Mouse (Mus musculus): ENCODE data around the gene March10. TPM values are rescaled to one million over a fixed set of nuclear protein-coding genes. Genes with fewer than 3 reads are reported as not detected.

The March10 gene
- polyA plus RNA-seq, 1 experiment from 2014 or later: not detected

DNA sequence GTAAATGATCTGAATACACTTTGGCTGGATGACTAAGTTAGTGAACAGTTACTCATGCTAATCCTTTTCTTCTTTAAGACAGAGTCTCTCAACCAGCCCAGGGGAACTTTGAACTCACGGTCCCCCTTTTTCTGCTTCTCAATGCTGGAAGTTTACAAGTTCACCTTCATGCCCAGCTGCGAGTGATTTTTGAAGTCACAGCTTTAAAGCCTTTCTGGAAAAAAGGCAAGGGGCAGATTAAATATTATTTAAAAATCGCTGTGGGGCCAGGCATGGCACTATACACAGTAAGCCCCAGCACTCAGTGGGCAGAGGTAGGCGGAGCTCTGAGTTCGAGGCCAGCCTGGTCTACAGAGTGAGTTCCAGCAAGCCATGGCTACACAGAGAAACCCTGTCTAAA lies 10.3 kb downstream of the March10 start:
- Histone ChIP-seq H3K4me2 (ENCODE audit: low read depth, severe bottlenecking) (no peak overlapping the region), H3K4me1 (ENCODE audit: control insufficient read depth, insufficient read depth, low read length) (no peaks in the 10 kb centered on the region), H3K27ac (replicated peaks; ENCODE audit: low read depth, low read length) (no peak overlapping the region), H3K27me3 (ENCODE audit: control insufficient read depth, insufficient read depth, low read length) (no peaks in the 10 kb centered on the region), H3K36me3 (ENCODE audit: control insufficient read depth, insufficient read depth, low read length) (no peaks in the 10 kb centered on the region), H3K9me3 (ENCODE audit: control insufficient read depth, low read length) (no peaks in the 10 kb centered on the region), H3K9ac (ENCODE audit: low read length) (no peak overlapping the region), H3K4me3 (ENCODE audit: low read depth, low read length) (no peak overlapping the region)
- no peak for ATAC-seq (ENCODE audit: insufficient number of reproducible peaks, low FRiP score, low TSS enrichment, low read depth)
- DNase-seq (ENCODE audit: low spot score): no peak
- WGBS: 84% methylated on average over 5 of the region's 5 CpGs

GRCm38 (mm10) chr11:105445741-105446140 lies 10.8 kb downstream of the March10 start:
- H3K4me2 ChIP-seq (ENCODE audit: low read depth, severe bottlenecking): no peak overlapping the region
- no peak for ATAC-seq (ENCODE audit: insufficient number of reproducible peaks, low FRiP score, low TSS enrichment, low read depth)
- no peak overlapping the region for H3K27ac ChIP-seq (replicated peaks; ENCODE audit: low read depth, low read length)
- no peak overlapping the region for H3K4me3 ChIP-seq (ENCODE audit: low read depth, low read length)
- no peaks in the 10 kb centered on the region for H3K4me1 ChIP-seq (ENCODE audit: control insufficient read depth, insufficient read depth, low read length)
- no peaks in the 10 kb centered on the region for H3K27me3 ChIP-seq (ENCODE audit: control insufficient read depth, insufficient read depth, low read length)
- no peaks in the 10 kb centered on the region for H3K9me3 ChIP-seq (ENCODE audit: control insufficient read depth, low read length)
- no peak for DNase-seq (ENCODE audit: low spot score)
- no peak overlapping the region for H3K9ac ChIP-seq (ENCODE audit: low read length)
- no peaks in the 10 kb centered on the region for H3K36me3 ChIP-seq (ENCODE audit: control insufficient read depth, insufficient read depth, low read length)
- 79% methylated on average over 5 of the region's 5 CpGs for WGBS

DNA sequence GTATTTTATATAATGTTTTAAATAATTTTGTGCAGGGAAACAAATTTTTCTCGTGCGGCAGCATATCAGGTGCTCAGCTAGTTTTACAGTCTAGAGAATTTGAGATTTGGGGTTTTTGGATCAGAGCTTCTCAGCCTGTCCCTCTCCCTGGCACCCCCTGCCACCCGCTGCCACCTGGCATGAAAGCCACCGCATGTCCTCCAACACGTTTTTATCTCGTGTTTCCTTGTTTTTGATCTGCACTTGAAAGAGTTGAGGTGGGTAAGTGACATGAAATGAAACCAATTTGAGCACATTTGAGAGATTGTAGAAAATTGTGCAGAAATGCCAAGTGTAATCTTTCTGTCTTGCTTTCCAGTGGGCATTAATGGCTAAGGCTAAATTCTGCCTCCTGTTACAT lies 11.6 kb downstream of the March10 start:
- Histone ChIP-seq H3K36me3 (ENCODE audit: control insufficient read depth, insufficient read depth, low read length) (no peaks in the 10 kb centered on the region), H3K4me1 (ENCODE audit: control insufficient read depth, insufficient read depth, low read length) (no peaks in the 10 kb centered on the region), H3K4me2 (ENCODE audit: low read depth, severe bottlenecking) (no peak overlapping the region), H3K9me3 (ENCODE audit: control insufficient read depth, low read length) (no peaks in the 10 kb centered on the region), H3K27me3 (ENCODE audit: control insufficient read depth, insufficient read depth, low read length) (no peaks in the 10 kb centered on the region), H3K4me3 (ENCODE audit: low read depth, low read length) (no peak overlapping the region), H3K27ac (replicated peaks; ENCODE audit: low read depth, low read length) (no peak overlapping the region), H3K9ac (ENCODE audit: low read length) (no peak overlapping the region)
- 72% methylated on average over 6 of the region's 6 CpGs for WGBS
- DNase-seq (ENCODE audit: low spot score) (no peak), ATAC-seq (ENCODE audit: insufficient number of reproducible peaks, low FRiP score, low TSS enrichment, low read depth) (no peak)

GRCm38 (mm10) chr11:105443505-105443904 lies 13.0 kb downstream of the March10 start:
- H3K27me3 ChIP-seq (ENCODE audit: control insufficient read depth, insufficient read depth, low read length): no peaks in the 10 kb centered on the region
- no peak overlapping the region for H3K9ac ChIP-seq (ENCODE audit: low read length)
- H3K36me3 ChIP-seq (ENCODE audit: control insufficient read depth, insufficient read depth, low read length): no peaks in the 10 kb centered on the region
- no peaks in the 10 kb centered on the region for H3K9me3 ChIP-seq (ENCODE audit: control insufficient read depth, low read length)
- 49% methylated on average over 5 of the region's 5 CpGs for WGBS
- H3K4me2 ChIP-seq (ENCODE audit: low read depth, severe bottlenecking): no peak overlapping the region
- H3K4me3 ChIP-seq (ENCODE audit: low read depth, low read length): no peak overlapping the region
- DNase-seq (ENCODE audit: low spot score) (no peak), ATAC-seq (ENCODE audit: insufficient number of reproducible peaks, low FRiP score, low TSS enrichment, low read depth) (no peak)
- no peak overlapping the region for H3K27ac ChIP-seq (replicated peaks; ENCODE audit: low read depth, low read length)
- no peaks in the 10 kb centered on the region for H3K4me1 ChIP-seq (ENCODE audit: control insufficient read depth, insufficient read depth, low read length)

DNA sequence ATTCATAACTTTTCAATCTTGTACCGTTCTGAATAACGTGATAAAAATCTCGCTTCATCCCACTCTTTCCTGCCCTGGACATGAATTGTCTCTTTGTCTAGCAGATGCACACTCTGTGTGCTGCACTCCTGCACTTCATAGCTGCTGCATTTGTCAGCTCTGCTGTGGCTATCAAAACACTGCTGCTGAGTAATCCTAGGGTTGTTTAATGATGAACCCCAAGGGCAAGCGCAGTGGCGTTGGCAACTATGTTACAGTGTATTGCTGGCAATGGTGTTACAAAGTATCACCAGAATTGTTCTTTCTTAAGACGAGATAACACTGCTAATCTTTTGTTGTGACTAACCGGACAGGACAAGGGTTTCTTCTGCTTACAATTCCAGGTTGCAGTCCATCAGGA lies 16.7 kb downstream of the March10 start:
- H3K27ac ChIP-seq (replicated peaks; ENCODE audit: low read depth, low read length): no peak overlapping the region
- 85% methylated on average over 7 of the region's 7 CpGs for WGBS
- H3K4me3 ChIP-seq (ENCODE audit: low read depth, low read length): no peak overlapping the region
- H3K9ac ChIP-seq (ENCODE audit: low read length): no peak overlapping the region
- H3K27me3 ChIP-seq (ENCODE audit: control insufficient read depth, insufficient read depth, low read length): no peaks in the 10 kb centered on the region
- no peak overlapping the region for H3K4me2 ChIP-seq (ENCODE audit: low read depth, severe bottlenecking)
- ATAC-seq (ENCODE audit: insufficient number of reproducible peaks, low FRiP score, low TSS enrichment, low read depth) (no peak), DNase-seq (ENCODE audit: low spot score) (no peak)
- H3K4me1 ChIP-seq (ENCODE audit: control insufficient read depth, insufficient read depth, low read length): no peaks in the 10 kb centered on the region
- H3K9me3 ChIP-seq (ENCODE audit: control insufficient read depth, low read length): no peaks in the 10 kb centered on the region
- no peaks in the 10 kb centered on the region for H3K36me3 ChIP-seq (ENCODE audit: control insufficient read depth, insufficient read depth, low read length)

DNA sequence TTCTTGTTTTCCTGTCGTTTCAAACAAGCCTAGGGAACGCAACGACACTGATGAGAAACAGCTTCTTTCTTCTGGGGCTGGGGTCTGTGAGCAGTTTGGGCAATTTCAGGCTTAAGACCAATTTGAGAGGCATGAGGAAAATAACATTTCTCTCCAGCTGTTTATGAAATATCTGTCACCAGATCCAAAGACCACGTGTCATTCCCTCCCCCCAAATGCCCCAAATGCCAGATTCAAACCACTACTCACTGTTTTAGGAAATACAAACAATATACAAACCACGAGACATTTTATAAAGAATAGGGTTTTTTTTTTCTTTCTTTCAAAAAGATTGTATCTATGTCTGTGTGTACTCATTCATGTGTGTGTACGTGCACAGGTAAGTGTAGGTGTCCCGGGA lies 17.6 kb downstream of the March10 start:
- H3K9me3 ChIP-seq (ENCODE audit: control insufficient read depth, low read length): no peaks in the 10 kb centered on the region
- WGBS: 48% methylated on average over 7 of the region's 7 CpGs
- ATAC-seq (ENCODE audit: insufficient number of reproducible peaks, low FRiP score, low TSS enrichment, low read depth) (no peak), DNase-seq (ENCODE audit: low spot score) (no peak)
- no peak overlapping the region for H3K4me2 ChIP-seq (ENCODE audit: low read depth, severe bottlenecking)
- no peak overlapping the region for H3K9ac ChIP-seq (ENCODE audit: low read length)
- H3K36me3 ChIP-seq (ENCODE audit: control insufficient read depth, insufficient read depth, low read length): no peaks in the 10 kb centered on the region
- H3K4me3 ChIP-seq (ENCODE audit: low read depth, low read length): no peak overlapping the region
- H3K27ac ChIP-seq (replicated peaks; ENCODE audit: low read depth, low read length): no peak overlapping the region
- H3K27me3 ChIP-seq (ENCODE audit: control insufficient read depth, insufficient read depth, low read length): no peaks in the 10 kb centered on the region
- no peaks in the 10 kb centered on the region for H3K4me1 ChIP-seq (ENCODE audit: control insufficient read depth, insufficient read depth, low read length)

DNA sequence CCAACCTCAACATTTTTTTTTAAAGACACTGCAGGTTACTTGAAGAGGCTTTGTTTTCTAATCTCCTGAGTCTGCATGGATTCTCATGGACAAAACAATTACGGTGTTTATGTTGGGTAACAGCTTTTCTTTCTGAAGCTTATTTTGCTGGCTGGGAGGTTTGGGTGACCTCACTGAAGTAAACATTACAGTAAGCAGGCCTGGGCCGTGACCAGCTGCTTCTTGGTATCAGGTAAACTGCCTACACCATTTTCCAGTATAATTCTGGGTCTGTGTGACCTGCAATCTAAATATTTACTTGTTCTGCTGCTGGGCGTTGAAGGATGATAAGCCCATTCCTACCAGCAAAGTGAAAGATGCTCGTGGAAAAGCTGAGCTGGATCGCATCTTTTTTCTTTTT lies 30.1 kb downstream of the March10 start:
- no peak overlapping the region for H3K27ac ChIP-seq (replicated peaks; ENCODE audit: low read depth, low read length)
- H3K4me1 ChIP-seq (ENCODE audit: control insufficient read depth, insufficient read depth, low read length): no peaks in the 10 kb centered on the region
- H3K4me2 ChIP-seq (ENCODE audit: low read depth, severe bottlenecking): no peak overlapping the region
- WGBS: 82% methylated on average over 5 of the region's 5 CpGs
- no peak overlapping the region for H3K9ac ChIP-seq (ENCODE audit: low read length)
- no peaks in the 10 kb centered on the region for H3K27me3 ChIP-seq (ENCODE audit: control insufficient read depth, insufficient read depth, low read length)
- H3K4me3 ChIP-seq (ENCODE audit: low read depth, low read length): no peak overlapping the region
- H3K36me3 ChIP-seq (ENCODE audit: control insufficient read depth, insufficient read depth, low read length): no peaks in the 10 kb centered on the region
- no peak for ATAC-seq (ENCODE audit: insufficient number of reproducible peaks, low FRiP score, low TSS enrichment, low read depth)
- no peak for DNase-seq (ENCODE audit: low spot score)
- H3K9me3 ChIP-seq (ENCODE audit: control insufficient read depth, low read length): 0 out of 2 replicates have a peak, but pooled peaks cover 2% of the 10 kb centered on the region

GRCm38 (mm10) chr11:105424643-105425042 lies 31.9 kb downstream of the March10 start:
- no peak for ATAC-seq (ENCODE audit: insufficient number of reproducible peaks, low FRiP score, low TSS enrichment, low read depth)
- no peak overlapping the region for H3K27ac ChIP-seq (replicated peaks; ENCODE audit: low read depth, low read length)

GRCm38 (mm10) chr11:105420671-105421450 lies 35.7 kb downstream of the March10 start:
- Histone ChIP-seq H3K9me3 (ENCODE audit: control insufficient read depth, low read length) (0 out of 2 replicates have a peak, but pooled peaks cover 2% of the 10 kb centered on the region), H3K9ac (ENCODE audit: low read length) (no peak overlapping the region), H3K27ac (replicated peaks; ENCODE audit: low read depth, low read length) (no peak overlapping the region), H3K27me3 (ENCODE audit: control insufficient read depth, insufficient read depth, low read length) (no peaks in the 10 kb centered on the region), H3K4me3 (ENCODE audit: low read depth, low read length) (no peak overlapping the region), H3K36me3 (ENCODE audit: control insufficient read depth, insufficient read depth, low read length) (no peaks in the 10 kb centered on the region), H3K4me2 (ENCODE audit: low read depth, severe bottlenecking) (no peak overlapping the region), H3K4me1 (ENCODE audit: control insufficient read depth, insufficient read depth, low read length) (no peaks in the 10 kb centered on the region)
- 76% methylated on average over 7 of the region's 7 CpGs for WGBS
- DNase-seq (ENCODE audit: low spot score): no peak
- ATAC-seq (ENCODE audit: insufficient number of reproducible peaks, low FRiP score, low TSS enrichment, low read depth): no peak

More at GRCm38 (mm10) chr11:105424643-105425042, 31.9 kb downstream of the March10 start:
- Histone ChIP-seq H3K4me2 (ENCODE audit: low read depth, severe bottlenecking) (no peak overlapping the region), H3K36me3 (ENCODE audit: control insufficient read depth, insufficient read depth, low read length) (no peaks in the 10 kb centered on the region), H3K27me3 (ENCODE audit: control insufficient read depth, insufficient read depth, low read length) (no peaks in the 10 kb centered on the region), H3K9me3 (ENCODE audit: control insufficient read depth, low read length) (0 out of 2 replicates have a peak, but pooled peaks cover 2% of the 10 kb centered on the region), H3K4me3 (ENCODE audit: low read depth, low read length) (no peak overlapping the region), H3K4me1 (ENCODE audit: control insufficient read depth, insufficient read depth, low read length) (no peaks in the 10 kb centered on the region), H3K9ac (ENCODE audit: low read length) (no peak overlapping the region)
- 88% methylated on average over 4 of the region's 4 CpGs for WGBS
- no peak for DNase-seq (ENCODE audit: low spot score)
